23 mouse cellular contexts compared by ENCODE assay signal in genomic region chr1:157074371-157074770, GRCm38 (mm10). TPM values are rescaled to one million over a fixed set of nuclear protein-coding genes. Genes with fewer than 3 reads are reported as not detected.
DNase-seq lines count a peak whose midpoint lies in the region; ATAC-seq and TF ChIP-seq lines count a peak whose summit lies in the region.
"Had no signal": no experiment of that assay in that cellular context is flagged by ENCODE, and none has a peak within 500 bp of the region (broad histone marks: within the 10 kb centered on the region; RNA-seq: fewer than 3 reads in every experiment).

No protein-coding gene starts in this region.

- no peak for DNase-seq in midbrain, embryonic 10.5 days (ENCODE audit: low spot score)
- no peak for DNase-seq in CH12.LX (ENCODE audit: extremely low read depth)
- DNase-seq in stomach, postnatal 0 days (ENCODE audit: low spot score), result no peak
- no peak for DNase-seq in thymus, postnatal 0 days (ENCODE audit: low spot score)
- DNase-seq in yolk sac, embryonic 10.5 days (ENCODE audit: low spot score), result no peak
- DNase-seq in thymus, adult 18-20 months, result no peak
- DNase-seq: cerebellum, adult 2 months; cerebellum, postnatal 10 days; embryo, embryonic 11 days; gastrocnemius, postnatal 36 days; heart, postnatal 36 days had no signal

- WGBS in midbrain, embryonic 10.5 days, result 86% methylated on average over 6 of the region's 6 CpGs
- WGBS in midbrain, embryonic 16.5 days, result 78% methylated on average over 6 of the region's 6 CpGs
- WGBS in embryonic facial prominence, embryonic 15.5 days, result 63% methylated on average over 5 of the region's 6 CpGs
- WGBS in stomach, postnatal 0 days, result 68% methylated on average over 6 of the region's 6 CpGs

- no peaks in the 10 kb centered on the region for H3K79me2 ChIP-seq in CH12.LX (replicated peaks; ENCODE audit: control insufficient read depth, extremely low read depth, insufficient read depth, poor library complexity, severe bottlenecking)

- no peaks in the 10 kb centered on the region for H3K36me3 ChIP-seq in midbrain, embryonic 10.5 days
- H3K36me3 ChIP-seq in midbrain, embryonic 16.5 days (ENCODE audit: control insufficient read depth, insufficient read depth, low read length), result no peaks in the 10 kb centered on the region
- H3K36me3 ChIP-seq in CH12.LX (replicated peaks in 1 of 2; ENCODE audit: control insufficient read depth in 1 of 2, insufficient read depth in 1 of 2, low read length in 1 of 2), result no peaks in the 10 kb centered on the region
- no peaks in the 10 kb centered on the region for H3K36me3 ChIP-seq in embryonic facial prominence, embryonic 15.5 days
- no peaks in the 10 kb centered on the region for H3K36me3 ChIP-seq in stomach, postnatal 0 days (ENCODE audit: control insufficient read depth, insufficient read depth, low read length)
- H3K36me3 ChIP-seq: embryonic facial prominence, embryonic 12.5 days; forebrain, embryonic 15.5 days; heart, embryonic 13.5 days; hindbrain, embryonic 13.5 days had no signal

- dilution Hi-C loops in CH12.LX (cut with MboI; ENCODE audit: extremely low pct_ligation_motif_present, extremely low pct_unique_long_range_greater_than_20kb, low sequenced_read_pairs), result no loop called here

- H3K4me3 ChIP-seq in midbrain, embryonic 10.5 days, result no peak overlapping the region
- no peak overlapping the region for H3K4me3 ChIP-seq in midbrain, embryonic 16.5 days (ENCODE audit: low read depth, low read length)
- H3K4me3 ChIP-seq in CH12.LX (replicated peaks in 1 of 3; ENCODE audit: low read depth in 2 of 3, low read length in 2 of 3, poor library complexity in 1 of 3), result no peak overlapping the region
- H3K4me3 ChIP-seq in embryonic facial prominence, embryonic 15.5 days (replicated peaks), result no peak overlapping the region
- H3K4me3 ChIP-seq in stomach, postnatal 0 days (ENCODE audit: low read depth, low read length), result no peak overlapping the region
- H3K4me3 ChIP-seq: embryonic facial prominence, embryonic 12.5 days; forebrain, embryonic 15.5 days; heart, embryonic 13.5 days; hindbrain, embryonic 13.5 days had no signal

- H3K4me2 ChIP-seq in midbrain, embryonic 16.5 days (ENCODE audit: low read length), result no peak overlapping the region
- no peak overlapping the region; the same call in 1 of the 2 replicates for H3K4me2 ChIP-seq in CH12.LX (ENCODE audit: insufficient read depth, low read depth, poor library complexity, severe bottlenecking)
- no peak overlapping the region for H3K4me2 ChIP-seq in embryonic facial prominence, embryonic 15.5 days (replicated peaks)
- H3K4me2 ChIP-seq in stomach, postnatal 0 days (replicated peaks; ENCODE audit: low read depth), result no peak overlapping the region
- H3K4me2 ChIP-seq: embryonic facial prominence, embryonic 12.5 days; forebrain, embryonic 15.5 days; heart, embryonic 13.5 days; hindbrain, embryonic 13.5 days had no signal

- no peak for TF ChIP-seq POLR2A in CH12.LX (IDR thresholded peaks at IDR 0.05; ENCODE audit: low read depth, low read length)

- TF ChIP-seq RAD21 in CH12.LX (IDR thresholded peaks at IDR 0.05; ENCODE audit: low read depth, low read length), result no peak

- H3K27me3 ChIP-seq in midbrain, embryonic 10.5 days (ENCODE audit: low read depth, poor library complexity, severe bottlenecking), result peaks cover 17% of the 10 kb centered on the region
- no peaks in the 10 kb centered on the region for H3K27me3 ChIP-seq in midbrain, embryonic 16.5 days (ENCODE audit: control insufficient read depth, insufficient read depth, low read depth, low read length)
- H3K27me3 ChIP-seq in CH12.LX (replicated peaks), result no peaks in the 10 kb centered on the region
- H3K27me3 ChIP-seq in embryonic facial prominence, embryonic 15.5 days, result no peaks in the 10 kb centered on the region
- no peaks in the 10 kb centered on the region for H3K27me3 ChIP-seq in stomach, postnatal 0 days (ENCODE audit: control insufficient read depth, insufficient read depth, low read length)
- H3K27me3 ChIP-seq: embryonic facial prominence, embryonic 12.5 days; forebrain, embryonic 15.5 days; heart, embryonic 13.5 days had no signal

- TF ChIP-seq CTCF in CH12.LX (conservative IDR thresholded peaks at IDR 0.05 in 1 of 2, IDR thresholded peaks at IDR 0.05 in 1 of 2; ENCODE audit: low read depth in 2 of 2, low read length in 2 of 2), result no peak
- TF ChIP-seq CTCF in stomach, postnatal 0 days (IDR thresholded peaks at IDR 0.05; ENCODE audit: low read depth), result no peak

- in situ Hi-C loops in CH12.LX (cut with MboI; ENCODE audit: low pct_ligation_motif_present, low pct_unique_long_range_greater_than_20kb, low sequenced_read_pairs), result no loop called here

- no peak for ATAC-seq in midbrain, embryonic 16.5 days
- 0 out of 2 replicates have a peak, but pooled peaks have one; percentile 43 for ATAC-seq in embryonic facial prominence, embryonic 15.5 days (ENCODE audit: insufficient number of reproducible peaks, low FRiP score, low TSS enrichment, low read depth)
- no peak for ATAC-seq in stomach, postnatal 0 days (ENCODE audit: low FRiP score, low TSS enrichment)
- ATAC-seq: forebrain, embryonic 15.5 days had no signal

- H3K9ac ChIP-seq in midbrain, embryonic 16.5 days (ENCODE audit: low read depth, low read length), result no peak overlapping the region
- H3K9ac ChIP-seq in CH12.LX (ENCODE audit: insufficient read depth, low read depth), result 0 out of 2 replicates have a peak overlapping the region, but pooled peaks have one; percentile 5
- H3K9ac ChIP-seq in embryonic facial prominence, embryonic 15.5 days, result no peak overlapping the region
- H3K9ac ChIP-seq in stomach, postnatal 0 days (ENCODE audit: low read length), result no peak overlapping the region
- H3K9ac ChIP-seq: embryonic facial prominence, embryonic 12.5 days; forebrain, embryonic 15.5 days; heart, embryonic 13.5 days; hindbrain, embryonic 13.5 days had no signal

- no peaks in the 10 kb centered on the region for H3K9me3 ChIP-seq in midbrain, embryonic 10.5 days (replicated peaks)
- no peaks in the 10 kb centered on the region for H3K9me3 ChIP-seq in midbrain, embryonic 16.5 days (replicated peaks; ENCODE audit: control insufficient read depth, low read length, poor library complexity, severe bottlenecking)
- H3K9me3 ChIP-seq in CH12.LX (replicated peaks; ENCODE audit: low read length), result no peaks in the 10 kb centered on the region
- no peaks in the 10 kb centered on the region for H3K9me3 ChIP-seq in embryonic facial prominence, embryonic 15.5 days (replicated peaks)
- no peaks in the 10 kb centered on the region for H3K9me3 ChIP-seq in stomach, postnatal 0 days (ENCODE audit: control insufficient read depth, low read length)
- H3K9me3 ChIP-seq: embryonic facial prominence, embryonic 12.5 days; forebrain, embryonic 15.5 days; heart, embryonic 13.5 days; hindbrain, embryonic 13.5 days had no signal

- peaks cover 52% of the 10 kb centered on the region for H3K4me1 ChIP-seq in midbrain, embryonic 10.5 days
- peaks cover 1% of the 10 kb centered on the region for H3K4me1 ChIP-seq in midbrain, embryonic 16.5 days (ENCODE audit: control insufficient read depth, insufficient read depth, low read length)
- peaks cover 5 to 34% of the 10 kb centered on the region in 2 experiments for H3K4me1 ChIP-seq in CH12.LX (ENCODE audit: control insufficient read depth in 1 of 2, insufficient read depth in 2 of 2)
- peaks cover 21% of the 10 kb centered on the region for H3K4me1 ChIP-seq in embryonic facial prominence, embryonic 15.5 days
- no peaks in the 10 kb centered on the region for H3K4me1 ChIP-seq in stomach, postnatal 0 days (replicated peaks; ENCODE audit: control insufficient read depth, insufficient read depth)

- no peak for TF ChIP-seq EP300 in CH12.LX (IDR thresholded peaks at IDR 0.05; ENCODE audit: low read length)
- no peak for TF ChIP-seq EP300 in stomach, postnatal 0 days (optimal IDR thresholded peaks at IDR 0.05)

- H3K27ac ChIP-seq in midbrain, embryonic 10.5 days (replicated peaks), result peak overlapping the region; percentile 14; the same call in 1 of the 2 replicates
- no peak overlapping the region for H3K27ac ChIP-seq in midbrain, embryonic 16.5 days (ENCODE audit: low read length)
- 0 out of 2 replicates have a peak overlapping the region, but pooled peaks have one; percentile 14 for H3K27ac ChIP-seq in CH12.LX (ENCODE audit: insufficient read depth, low read depth)
- 0 out of 2 replicates have a peak overlapping the region, but pooled peaks have one; percentile 41 for H3K27ac ChIP-seq in embryonic facial prominence, embryonic 15.5 days (replicated peaks)
- H3K27ac ChIP-seq in stomach, postnatal 0 days (replicated peaks), result peak overlapping the region; percentile 58; the same call in 1 of the 2 replicates
- H3K27ac ChIP-seq: embryonic facial prominence, embryonic 12.5 days; forebrain, embryonic 15.5 days; heart, embryonic 13.5 days; hindbrain, embryonic 13.5 days had no signal

TF ChIP-seq in CH12.LX, 34 proteins besides CTCF, POLR2A, EP300 and RAD21:
- TF ChIP-seq MAX (IDR thresholded peaks at IDR 0.05; ENCODE audit: low read length) (no peak), MAFK (IDR thresholded peaks at IDR 0.05; ENCODE audit: insufficient replicate concordance, low read length) (no peak), NRF1 (IDR thresholded peaks at IDR 0.05; ENCODE audit: low read depth, low read length) (no peak), ELF1 (IDR thresholded peaks at IDR 0.05; ENCODE audit: low read depth, low read length) (no peak), MAZ (IDR thresholded peaks at IDR 0.05; ENCODE audit: low read depth, low read length) (no peak), BHLHE40 (IDR thresholded peaks at IDR 0.05; ENCODE audit: low read depth, low read length) (no peak), TBP (conservative IDR thresholded peaks at IDR 0.05; ENCODE audit: low read depth, low read length) (no peak), ETS1 (conservative IDR thresholded peaks at IDR 0.05; ENCODE audit: low read depth, low read length) (no peak)

RNA-seq across cellular contexts. Expression of gene Tex35, which starts 34.1 kb away (rescaled TPM):
- not detected in 2 replicates for polyA plus RNA-seq in midbrain, embryonic 10.5 days (2016; fragmentation: Nextera tagmentation; extraction: Ambion mirVana)
- polyA plus RNA-seq in midbrain, embryonic 16.5 days (2015; fragmentation: Nextera tagmentation; extraction: Ambion mirVana), result not detected in 2 replicates
- 0.55 and 1.3 TPM in 2 replicates for total RNA-seq in CH12.LX (2012; rRNA removed)
- total RNA-seq in CH12.LX (2014; rRNA removed), result 0.87 and 1.2 TPM in 2 replicates
- 2.9 and 3.3 TPM in 2 replicates for polyA plus RNA-seq in CH12.LX (2012; ENCODE audit: insufficient read length, low read depth)
- not detected in 2 replicates for polyA plus RNA-seq in embryonic facial prominence, embryonic 15.5 days (2015; fragmentation: Nextera tagmentation; extraction: Ambion mirVana)
- not detected in 2 replicates for polyA plus RNA-seq in stomach, postnatal 0 days (2015; fragmentation: Nextera tagmentation; extraction: Ambion mirVana)
- 0.53 TPM in 1 of 2 replicates, not detected in the other for polyA plus RNA-seq in thymus, postnatal 0 days (2015; fragmentation: Nextera tagmentation; extraction: Ambion mirVana)
- total RNA-seq: adrenal gland, adult 8-10 months; adrenal gland, postnatal 36 days; ES-E14; gastrocnemius, adult 8-10 months; gastrocnemius, postnatal 36 days; heart, postnatal 36 days had no signal
- polyA plus RNA-seq: cerebellum, adult 2 months; embryonic facial prominence, embryonic 12.5 days; forebrain, embryonic 15.5 days; heart, embryonic 13.5 days; heart, postnatal 0 days; hindbrain, embryonic 13.5 days; intestine, embryonic 16.5 days had no signal
